Mouse (Mus musculus) hindbrain, embryonic 14.5 days (tissue): ENCODE results near the gene Tceanc2. TPM values are rescaled to one million over a fixed set of nuclear protein-coding genes. Genes with fewer than 3 reads are reported as not detected.

Experiments used
- ATAC-seq: fragments of 200-750 bp; cut with Nextera tagmentation; 2 replicates; pipeline ENCODE4 v1.8.0; 2017; ENCODE audit warnings: moderate number of reproducible peaks, mild to moderate bottlenecking, moderate TSS enrichment, moderate library complexity; ENCODE audit not compliant: low FRiP score
- DNase-seq: peaks from one replicate; pipeline ENCODE4 v3.0.0-alpha.2; 2015; ENCODE audit warnings: low spot score
- H3K27ac ChIP-seq: fragments of 300-500 bp; sonication (generic); 2 replicates; pipeline ENCODE4 v1.5.1; 2014; ENCODE audit warnings: mild to moderate bottlenecking, moderate library complexity
- H3K27me3 ChIP-seq: fragments of 300-500 bp; sonication (generic); 2 replicates; pipeline ENCODE4 v1.6.1; 2014; ENCODE audit warnings: mild to moderate bottlenecking, low read length, mixed read lengths; ENCODE audit not compliant: control insufficient read depth, insufficient read depth
- H3K36me3 ChIP-seq: fragments of 300-500 bp; sonication (generic); replicated peaks from 2 replicates; pipeline ENCODE4 v1.6.1; 2014; ENCODE audit not compliant: control insufficient read depth, insufficient read depth
- H3K4me1 ChIP-seq: fragments of 300-500 bp; sonication (generic); replicated peaks from 2 replicates; pipeline ENCODE4 v1.6.1; 2014; ENCODE audit warnings: antibody characterized with exemption, low read length, mixed read lengths; ENCODE audit not compliant: control insufficient read depth, insufficient read depth
- H3K4me2 ChIP-seq: fragments of 300-500 bp; sonication (generic); replicated peaks from 2 replicates; pipeline ENCODE4 v1.6.1; 2014; ENCODE audit warnings: mild to moderate bottlenecking, moderate library complexity
- H3K4me3 ChIP-seq: fragments of 300-500 bp; sonication (generic); replicated peaks from 2 replicates; pipeline ENCODE4 v1.5.1; 2014; ENCODE audit warnings: mild to moderate bottlenecking, low read length
- H3K9ac ChIP-seq: fragments of 300-500 bp; sonication (generic); 2 replicates; pipeline ENCODE4 v1.6.1; 2014
- H3K9me3 ChIP-seq: fragments of 300-500 bp; sonication (generic); 2 replicates; pipeline ENCODE4 v1.6.1; 2016; ENCODE audit warnings: low read length; ENCODE audit not compliant: control insufficient read depth
- WGBS: fragments of 180-500 bp; shearing (Covaris S2); extraction: QIAGEN DNeasy Blood & Tissue Kit; methylation state at CpG from one replicate; pipeline ENCODE4 v1.1.7; 2014; 5-methylcytosine and 5-hydroxymethylcytosine counted together
- polyA plus RNA-seq: library from polyadenylated mRNA; unstranded; fragments of >200 nt; fragmentation: Nextera tagmentation; extraction: Ambion mirVana; gene quantifications from 2 replicates; pipeline ENCODE4 v1.2.1, GENCODE M21; 2014

Tceanc2 gene
- polyA plus RNA-seq, 1 experiment from 2014 or later, result 22.9 TPM

- no peaks in the 10 kb centered on the region for H3K27me3 ChIP-seq
- WGBS, result 80% methylated on average over 8 of the region's 8 CpGs
- ATAC-seq (no peak), DNase-seq (no peak)
- no peak overlapping the region for H3K4me3 ChIP-seq
- no peaks in the 10 kb centered on the region for H3K9me3 ChIP-seq
- H3K27ac ChIP-seq, result no peak overlapping the region
- H3K36me3 ChIP-seq, result no peaks in the 10 kb centered on the region
- no peak overlapping the region for H3K9ac ChIP-seq
- H3K4me2 ChIP-seq, result no peak overlapping the region
- H3K4me1 ChIP-seq, result peaks cover 7% of the 10 kb centered on the region
Measured at GRCm38 (mm10) chr4:107102220-107102619, 76.7 kb downstream of the Tceanc2 start.

- ATAC-seq, result no peak
- 69% methylated on average over 17 of the region's 17 CpGs for WGBS
- no peak for DNase-seq
- Histone ChIP-seq H3K4me2 (no peak overlapping the region), H3K27ac (no peak overlapping the region), H3K27me3 (no peaks in the 10 kb centered on the region), H3K36me3 (no peaks in the 10 kb centered on the region), H3K9me3 (no peaks in the 10 kb centered on the region), H3K4me3 (no peak overlapping the region), H3K4me1 (peaks cover 22% of the 10 kb centered on the region), H3K9ac (no peak overlapping the region)
Measured at GRCm38 (mm10) chr4:107098791-107099525, 80.0 kb downstream of the Tceanc2 start.

GRCm38 (mm10) chr4:107098375-107098774 lies 80.5 kb downstream of the Tceanc2 start:
- ATAC-seq (no peak), DNase-seq (no peak)
- H3K4me2 ChIP-seq, result no peak overlapping the region
- peaks cover 22% of the 10 kb centered on the region for H3K4me1 ChIP-seq
- H3K36me3 ChIP-seq, result no peaks in the 10 kb centered on the region
- no peak overlapping the region for H3K27ac ChIP-seq
- no peak overlapping the region for H3K9ac ChIP-seq
- WGBS, result 71% methylated on average over 10 of the region's 10 CpGs
- no peaks in the 10 kb centered on the region for H3K27me3 ChIP-seq
- H3K4me3 ChIP-seq, result no peak overlapping the region
- H3K9me3 ChIP-seq, result no peaks in the 10 kb centered on the region

GRCm38 (mm10) chr4:107097871-107098270 lies 81.0 kb downstream of the Tceanc2 start:
- Histone ChIP-seq H3K27me3 (no peaks in the 10 kb centered on the region), H3K9ac (no peak overlapping the region), H3K9me3 (no peaks in the 10 kb centered on the region), H3K4me1 (peaks cover 22% of the 10 kb centered on the region), H3K4me2 (no peak overlapping the region), H3K4me3 (no peak overlapping the region), H3K36me3 (no peaks in the 10 kb centered on the region), H3K27ac (no peak overlapping the region)
- ATAC-seq (no peak), DNase-seq (no peak)
- 56% methylated on average over 15 of the region's 15 CpGs for WGBS

GRCm38 (mm10) chr4:107096841-107097373 lies 82.0 kb downstream of the Tceanc2 start, which contains the start of gene Cdcp2:
TSS of gene Cdcp2 (plus strand) at chr4:107096891.
- H3K4me3 ChIP-seq, result no peak within 1 kb of the TSS
- DNase-seq, result no peak
- ATAC-seq, result no peak
- no peaks in the 10 kb centered on the region for H3K9me3 ChIP-seq
- H3K4me1 ChIP-seq, result peaks cover 22% of the 10 kb centered on the region
- H3K4me2 ChIP-seq, result no peak within 1 kb of the TSS
- no peak within 1 kb of the TSS for H3K9ac ChIP-seq
- 20% methylated on average over 16 of the region's 16 CpGs for WGBS
- H3K27me3 ChIP-seq, result no peaks in the 10 kb centered on the region
- no peaks in the 10 kb centered on the region for H3K36me3 ChIP-seq
- no peak within 1 kb of the TSS for H3K27ac ChIP-seq

- WGBS, result 16% methylated on average over 6 of the region's 6 CpGs
- no peaks in the 10 kb centered on the region for H3K9me3 ChIP-seq
- no peaks in the 10 kb centered on the region for H3K27me3 ChIP-seq
- peak; percentile 27 for DNase-seq
- no peaks in the 10 kb centered on the region for H3K36me3 ChIP-seq
- H3K4me3 ChIP-seq, result no peak overlapping the region
- no peak overlapping the region for H3K9ac ChIP-seq
- H3K27ac ChIP-seq, result no peak overlapping the region
- peaks cover 22% of the 10 kb centered on the region for H3K4me1 ChIP-seq
- ATAC-seq, result no peak
- H3K4me2 ChIP-seq, result no peak overlapping the region
Measured at GRCm38 (mm10) chr4:107096043-107096442, 82.9 kb downstream of the Tceanc2 start.

- no peak overlapping the region for H3K27ac ChIP-seq
- no peak overlapping the region for H3K9ac ChIP-seq
- H3K9me3 ChIP-seq, result no peaks in the 10 kb centered on the region
- WGBS, result 88% methylated on average over 16 of the region's 16 CpGs
- H3K36me3 ChIP-seq, result no peaks in the 10 kb centered on the region
- H3K4me2 ChIP-seq, result no peak overlapping the region
- ATAC-seq (no peak), DNase-seq (no peak)
- peaks cover 22% of the 10 kb centered on the region for H3K4me1 ChIP-seq
- H3K4me3 ChIP-seq, result no peak overlapping the region
- no peaks in the 10 kb centered on the region for H3K27me3 ChIP-seq
Measured at GRCm38 (mm10) chr4:107094484-107095187, 84.3 kb downstream of the Tceanc2 start.

GRCm38 (mm10) chr4:107091696-107092095 lies 87.2 kb downstream of the Tceanc2 start:
- Histone ChIP-seq H3K9me3 (no peaks in the 10 kb centered on the region), H3K4me1 (peaks cover 9% of the 10 kb centered on the region)
- WGBS, result 86% methylated on average over 14 of the region's 14 CpGs

GRCm38 (mm10) chr4:107084858-107085257 lies 94.1 kb downstream of the Tceanc2 start:
- Histone ChIP-seq H3K9ac (no peak overlapping the region), H3K4me1 (peaks cover 15% of the 10 kb centered on the region), H3K4me2 (no peak overlapping the region), H3K9me3 (no peaks in the 10 kb centered on the region), H3K36me3 (no peaks in the 10 kb centered on the region), H3K27me3 (no peaks in the 10 kb centered on the region), H3K27ac (peak overlapping the region; percentile 75), H3K4me3 (no peak overlapping the region)
- 5% methylated on average over 6 of the region's 6 CpGs for WGBS
- peak; percentile 62 for DNase-seq
- ATAC-seq, result peak; percentile 90

More at GRCm38 (mm10) chr4:107091696-107092095, 87.2 kb downstream of the Tceanc2 start:
- H3K36me3 ChIP-seq, result no peaks in the 10 kb centered on the region
- no peak overlapping the region for H3K9ac ChIP-seq
- no peaks in the 10 kb centered on the region for H3K27me3 ChIP-seq
- H3K4me3 ChIP-seq, result no peak overlapping the region
- no peak for ATAC-seq
- no peak overlapping the region for H3K4me2 ChIP-seq
- DNase-seq, result no peak
- H3K27ac ChIP-seq, result no peak overlapping the region
